Mouse (Mus musculus) myocyte (in vitro differentiated cells): ENCODE results near the gene Arhgap10. TPM values are rescaled to one million over a fixed set of nuclear protein-coding genes. Genes with fewer than 3 reads are reported as not detected.
"Not testable (repeated sequence)": the region's sequence is repeated elsewhere in the genome, so short reads cannot be mapped to it uniquely, and the experiment has no call there.

Experiments
- H3K27me3 ChIP-seq: one replicate; pipeline ENCODE4 v1.6.1; 2011; ENCODE audit not compliant: control insufficient read depth, insufficient read depth, insufficient read length
- H3K36me3 ChIP-seq: one replicate; pipeline ENCODE4 v1.6.1; 2011; ENCODE audit not compliant: control insufficient read depth, insufficient read depth
- H3K4me2 ChIP-seq: one replicate; pipeline ENCODE4 v1.6.1; 2011; ENCODE audit warnings: low read depth, control low read depth
- H3K4me3 ChIP-seq: one replicate; pipeline ENCODE4 v1.5.1; 2011; ENCODE audit warnings: mild to moderate bottlenecking, control low read depth, moderate library complexity
- H3K79me2 ChIP-seq: one replicate; pipeline ENCODE4 v1.6.1; 2011; ENCODE audit not compliant: control insufficient read depth, insufficient read depth
- H3ac ChIP-seq: one replicate; pipeline ENCODE4 v1.6.1; 2011; ENCODE audit not compliant: control insufficient read depth, insufficient read length
- CEBPB ChIP-seq: IDR thresholded peaks from 2 replicates; pipeline ENCODE4 v1.6.1; 2011; ENCODE audit warnings: mild to moderate bottlenecking, moderate library complexity; ENCODE audit not compliant: poor library complexity, insufficient read depth, severe bottlenecking
- E2F4 ChIP-seq: IDR thresholded peaks from one replicate; pipeline ENCODE4 v1.6.1; 2011; ENCODE audit warnings: mild to moderate bottlenecking, control low read depth, moderate library complexity; ENCODE audit not compliant: insufficient read depth
- MAX ChIP-seq: IDR thresholded peaks from one replicate; pipeline ENCODE4 v1.6.1; 2011; ENCODE audit warnings: low read depth, mild to moderate bottlenecking, control low read depth
- MYOD1 ChIP-seq, 3 experiments: IDR thresholded peaks; one replicate each; pipeline ENCODE4 v1.6.1; 2011; ENCODE audit warnings: control low read depth in 2 of 3, low read depth in 2 of 3, mild to moderate bottlenecking in 2 of 3, moderate library complexity in 1 of 3; ENCODE audit not compliant: insufficient read length in 2 of 3, control insufficient read depth in 1 of 3
- MYOG ChIP-seq, 3 experiments: IDR thresholded peaks; one replicate each; pipeline ENCODE4 v1.6.1; 2011; ENCODE audit warnings: control low read depth in 2 of 3, low read depth in 2 of 3, mild to moderate bottlenecking in 2 of 3; ENCODE audit not compliant: insufficient read length in 2 of 3, control insufficient read depth in 1 of 3, insufficient read depth in 1 of 3
- POLR2A ChIP-seq: IDR thresholded peaks from one replicate; pipeline ENCODE4 v1.6.1; 2011; ENCODE audit warnings: low read depth, mild to moderate bottlenecking, control low read depth, moderate library complexity; ENCODE audit not compliant: insufficient read length
- POLR2AphosphoS2 ChIP-seq: IDR thresholded peaks from one replicate; pipeline ENCODE4 v1.6.1; 2011; ENCODE audit warnings: low read depth, control low read depth; ENCODE audit not compliant: insufficient read length
- REST ChIP-seq: IDR thresholded peaks from one replicate; pipeline ENCODE4 v1.6.1; 2011; ENCODE audit warnings: mild to moderate bottlenecking, control low read depth, moderate library complexity; ENCODE audit not compliant: insufficient read depth, insufficient read length
- SRF ChIP-seq: IDR thresholded peaks from one replicate; pipeline ENCODE4 v1.6.1; 2011; ENCODE audit warnings: low read depth; ENCODE audit not compliant: control insufficient read depth, insufficient read length
- TCF12 ChIP-seq: IDR thresholded peaks from one replicate; pipeline ENCODE4 v1.6.1; 2011; ENCODE audit warnings: mild to moderate bottlenecking, control low read depth; ENCODE audit not compliant: poor library complexity, insufficient read depth, severe bottlenecking
- TCF3 ChIP-seq: IDR thresholded peaks from one replicate; pipeline ENCODE4 v1.6.1; 2011; ENCODE audit warnings: low read depth, control low read depth; ENCODE audit not compliant: insufficient read length
- USF1 ChIP-seq: IDR thresholded peaks from one replicate; pipeline ENCODE4 v1.6.1; 2011; ENCODE audit warnings: low read depth, mild to moderate bottlenecking, control low read depth, moderate library complexity
- polyA plus RNA-seq: library from polyadenylated mRNA; unstranded; fragments of >200 nt; fragmentation: generic; extraction: Trizol; gene quantifications from one replicate; pipeline ENCODE4 v1.2.1, GENCODE M21; 2012; ENCODE audit warnings: missing spikeins

Gene Arhgap10
- polyA plus RNA-seq, 1 experiment, result 18.1 TPM

GRCm38 (mm10) chr8:77330304-77330703 is 187.4 kb downstream of the Arhgap10 start:
- no peaks in the 10 kb centered on the region for H3K79me2 ChIP-seq
- H3ac ChIP-seq, result no peak overlapping the region
- H3K36me3 ChIP-seq, result peaks cover 20% of the 10 kb centered on the region
- no peak overlapping the region for H3K4me3 ChIP-seq
- no peaks in the 10 kb centered on the region for H3K27me3 ChIP-seq
- H3K4me2 ChIP-seq, result no peak overlapping the region
- TF ChIP-seq CEBPB, result no peak
- TF ChIP-seq REST, result no peak
- TF ChIP-seq MYOG (IDR thresholded peaks at IDR 0.05; ENCODE audit: control insufficient read depth in 1 of 3, insufficient read depth in 1 of 3, insufficient read length in 2 of 3, low read depth in 2 of 3), result no peak
- TF ChIP-seq TCF3, result no peak
- TF ChIP-seq MYOD1 (IDR thresholded peaks at IDR 0.05; ENCODE audit: control insufficient read depth in 1 of 3, insufficient read length in 2 of 3, low read depth in 2 of 3), result no peak
- TF ChIP-seq POLR2A, result no peak
- TF ChIP-seq SRF, result no peak
- no peak for TF ChIP-seq POLR2AphosphoS2
- no peak for TF ChIP-seq MAX
- TF ChIP-seq TCF12, result no peak
- TF ChIP-seq E2F4, result no peak
- no peak for TF ChIP-seq USF1

- no peaks in the 10 kb centered on the region for H3K79me2 ChIP-seq
- no peaks in the 10 kb centered on the region for H3K27me3 ChIP-seq
- H3K36me3 ChIP-seq, result peaks cover 20% of the 10 kb centered on the region
- H3ac ChIP-seq, result no peak overlapping the region
- H3K4me3 ChIP-seq, result no peak overlapping the region
- H3K4me2 ChIP-seq, result no peak overlapping the region
- no peak for TF ChIP-seq TCF12
- no peak for TF ChIP-seq CEBPB
Observed at GRCm38 (mm10) chr8:77329783-77330182, 188.0 kb downstream of the Arhgap10 start.

- peak overlapping the region; percentile 4 for H3K4me2 ChIP-seq
- no peak overlapping the region for H3ac ChIP-seq
- no peaks in the 10 kb centered on the region for H3K79me2 ChIP-seq
- peaks cover 12% of the 10 kb centered on the region for H3K36me3 ChIP-seq
- TF ChIP-seq E2F4 (no peak), MYOD1 (IDR thresholded peaks at IDR 0.05; ENCODE audit: control insufficient read depth in 1 of 3, insufficient read length in 2 of 3, low read depth in 2 of 3) (peak in 2 of 3 experiments; percentile 29 to 69)
- no peak overlapping the region for H3K4me3 ChIP-seq
- H3K27me3 ChIP-seq, result no peaks in the 10 kb centered on the region
Observed at GRCm38 (mm10) chr8:77328473-77328872, 189.3 kb downstream of the Arhgap10 start.

- TF ChIP-seq POLR2AphosphoS2 (no peak), USF1 (no peak), MYOG (IDR thresholded peaks at IDR 0.05; ENCODE audit: control insufficient read depth in 1 of 3, insufficient read depth in 1 of 3, insufficient read length in 2 of 3, low read depth in 2 of 3) (no peak), E2F4 (no peak), TCF12 (no peak), MAX (no peak), POLR2A (no peak), REST (no peak), MYOD1 (IDR thresholded peaks at IDR 0.05; ENCODE audit: control insufficient read depth in 1 of 3, insufficient read length in 2 of 3, low read depth in 2 of 3) (no peak), TCF3 (no peak), SRF (no peak), CEBPB (no peak)
- peaks cover 3% of the 10 kb centered on the region for H3K36me3 ChIP-seq
- no peak overlapping the region for H3K4me3 ChIP-seq
- no peaks in the 10 kb centered on the region for H3K79me2 ChIP-seq
- H3ac ChIP-seq, result no peak overlapping the region
- H3K27me3 ChIP-seq, result no peaks in the 10 kb centered on the region
- H3K4me2 ChIP-seq, result no peak overlapping the region
Observed at GRCm38 (mm10) chr8:77327326-77327725, 190.4 kb downstream of the Arhgap10 start.

- H3K4me3 ChIP-seq, H3ac ChIP-seq, H3K4me2 ChIP-seq, H3K36me3 ChIP-seq, H3K27me3 ChIP-seq, H3K79me2 ChIP-seq: not testable (repeated sequence)
Observed at GRCm38 (mm10) chr8:77322727-77323126, 195.0 kb downstream of the Arhgap10 start.

- no peak overlapping the region for H3ac ChIP-seq
- H3K4me2 ChIP-seq, result no peak overlapping the region
- no peaks in the 10 kb centered on the region for H3K27me3 ChIP-seq
- TF ChIP-seq MYOG (IDR thresholded peaks at IDR 0.05; ENCODE audit: control insufficient read depth in 1 of 3, insufficient read depth in 1 of 3, insufficient read length in 2 of 3, low read depth in 2 of 3), result no peak
- no peak for TF ChIP-seq POLR2A
- no peak for TF ChIP-seq SRF
- TF ChIP-seq MYOD1 (IDR thresholded peaks at IDR 0.05; ENCODE audit: control insufficient read depth in 1 of 3, insufficient read length in 2 of 3, low read depth in 2 of 3), result no peak
- TF ChIP-seq USF1, result no peak
- no peak for TF ChIP-seq POLR2AphosphoS2
- no peak for TF ChIP-seq TCF3
- no peak for TF ChIP-seq E2F4
- no peak for TF ChIP-seq REST
- TF ChIP-seq TCF12, result no peak
- no peak for TF ChIP-seq MAX
- no peak for TF ChIP-seq CEBPB
- H3K4me3 ChIP-seq, result no peak overlapping the region
- H3K36me3 ChIP-seq, result peaks cover 3% of the 10 kb centered on the region
- H3K79me2 ChIP-seq, result no peaks in the 10 kb centered on the region
Observed at GRCm38 (mm10) chr8:77321901-77322300, 195.9 kb downstream of the Arhgap10 start.
